16 mouse cellular contexts compared by ENCODE assay signal in the genomic region with DNA sequence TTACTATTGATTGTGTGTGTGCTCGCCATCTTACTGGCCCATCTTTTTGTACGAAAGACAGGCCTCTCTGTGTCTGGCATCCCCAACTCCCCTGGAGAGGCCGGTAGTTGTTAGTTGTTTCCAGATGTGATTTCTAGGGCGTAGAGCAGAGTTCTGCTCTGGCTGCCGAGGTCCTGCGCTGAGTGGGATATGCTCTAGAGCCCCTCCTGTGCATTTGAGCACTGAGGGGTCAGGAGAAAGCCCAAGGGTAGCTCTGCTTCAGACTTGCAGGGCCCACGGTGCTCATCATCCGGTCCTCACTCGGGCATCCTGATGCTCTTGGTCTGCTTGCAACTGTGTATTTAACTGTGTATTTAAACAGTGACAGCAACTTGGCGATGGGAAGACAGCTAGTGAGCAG. TPM values are rescaled to one million over a fixed set of nuclear protein-coding genes. Genes with fewer than 3 reads are reported as not detected.
DNase-seq lines count a peak whose midpoint lies in the region; ATAC-seq lines count a peak whose summit lies in the region.
"Had no signal": no experiment of that assay in that cellular context is flagged by ENCODE, and none has a peak within 500 bp of the region (broad histone marks: within the 10 kb centered on the region; RNA-seq: fewer than 3 reads in every experiment).

No protein-coding gene starts in this region.

- no peak for DNase-seq in heart, adult 9 months (ENCODE audit: low spot score in 2 of 2)
- DNase-seq in neural tube, embryonic 10.5 days (ENCODE audit: extremely low spot score, low spot score), result peak; percentile 49
- DNase-seq in forelimb bud, embryonic 11.5 days (ENCODE audit: low read depth, low spot score), result peak; percentile 52
- no peak for DNase-seq in urinary bladder, postnatal 14 days (ENCODE audit: low spot score)
- DNase-seq in kidney, postnatal 36 days, result no peak
- DNase-seq: adrenal gland, postnatal 10 days; kidney, adult 2 months; layer of hippocampus, adult 9-11 months; left cerebral cortex, postnatal 4 days; right cerebral cortex, postnatal 25 days had no signal

- H3K27me3 ChIP-seq in heart, embryonic 12.5 days (replicated peaks), result no peaks in the 10 kb centered on the region
- H3K27me3 ChIP-seq in neural tube, embryonic 15.5 days (replicated peaks), result no peaks in the 10 kb centered on the region
- no peaks in the 10 kb centered on the region; the same call in 1 of the 2 replicates for H3K27me3 ChIP-seq in neural tube, embryonic 13.5 days
- H3K27me3 ChIP-seq: stomach, embryonic 15.5 days had no signal

- no peaks in the 10 kb centered on the region for H3K36me3 ChIP-seq in heart, embryonic 12.5 days
- no peaks in the 10 kb centered on the region for H3K36me3 ChIP-seq in neural tube, embryonic 15.5 days
- H3K36me3 ChIP-seq in neural tube, embryonic 13.5 days, result no peaks in the 10 kb centered on the region
- H3K36me3 ChIP-seq: midbrain, embryonic 12.5 days; stomach, embryonic 15.5 days had no signal

- H3K27ac ChIP-seq in heart, embryonic 12.5 days (ENCODE audit: poor library complexity, severe bottlenecking), result peak overlapping the region; percentile 73; the same call in 1 of the 2 replicates
- no peak overlapping the region; the same call in 1 of the 2 replicates for H3K27ac ChIP-seq in neural tube, embryonic 15.5 days (replicated peaks)
- no peak overlapping the region for H3K27ac ChIP-seq in neural tube, embryonic 13.5 days (replicated peaks)
- H3K27ac ChIP-seq: midbrain, embryonic 12.5 days; stomach, embryonic 15.5 days had no signal

- H3K4me3 ChIP-seq in heart, embryonic 12.5 days, result no peak overlapping the region
- no peak overlapping the region for H3K4me3 ChIP-seq in neural tube, embryonic 15.5 days (replicated peaks)
- no peak overlapping the region for H3K4me3 ChIP-seq in neural tube, embryonic 13.5 days
- H3K4me3 ChIP-seq: midbrain, embryonic 12.5 days; stomach, embryonic 15.5 days had no signal

- no peaks in the 10 kb centered on the region for H3K9me3 ChIP-seq in heart, embryonic 12.5 days (replicated peaks)
- H3K9me3 ChIP-seq in neural tube, embryonic 15.5 days (replicated peaks), result no peaks in the 10 kb centered on the region
- no peaks in the 10 kb centered on the region for H3K9me3 ChIP-seq in neural tube, embryonic 13.5 days
- H3K9me3 ChIP-seq: midbrain, embryonic 12.5 days; stomach, embryonic 15.5 days had no signal

- H3K9ac ChIP-seq in heart, embryonic 12.5 days, result peak overlapping the region; percentile 37; the same call in 1 of the 2 replicates
- H3K9ac ChIP-seq in neural tube, embryonic 15.5 days (replicated peaks), result no peak overlapping the region
- 0 out of 2 replicates have a peak overlapping the region, but pooled peaks have one; percentile 31 for H3K9ac ChIP-seq in neural tube, embryonic 13.5 days
- H3K9ac ChIP-seq: midbrain, embryonic 12.5 days; stomach, embryonic 15.5 days had no signal

- peak overlapping the region; percentile 42 for H3K4me2 ChIP-seq in heart, embryonic 12.5 days
- no peak overlapping the region for H3K4me2 ChIP-seq in neural tube, embryonic 15.5 days
- no peak overlapping the region for H3K4me2 ChIP-seq in neural tube, embryonic 13.5 days
- H3K4me2 ChIP-seq: midbrain, embryonic 12.5 days; stomach, embryonic 15.5 days had no signal

- H3K4me1 ChIP-seq in heart, embryonic 12.5 days (replicated peaks), result peaks cover 96% of the 10 kb centered on the region
- peaks cover 49% of the 10 kb centered on the region for H3K4me1 ChIP-seq in neural tube, embryonic 15.5 days
- peaks cover 92% of the 10 kb centered on the region for H3K4me1 ChIP-seq in neural tube, embryonic 13.5 days (replicated peaks)

- 25% methylated on average over 10 of the region's 10 CpGs for WGBS in heart, embryonic 12.5 days
- 38% methylated on average over 10 of the region's 10 CpGs for WGBS in neural tube, embryonic 15.5 days
- WGBS in neural tube, embryonic 13.5 days, result 39% methylated on average over 10 of the region's 10 CpGs

- ATAC-seq in heart, embryonic 12.5 days (ENCODE audit: insufficient number of reproducible peaks, low FRiP score), result no peak
- ATAC-seq in neural tube, embryonic 15.5 days (ENCODE audit: low FRiP score), result no peak
- ATAC-seq in neural tube, embryonic 13.5 days (ENCODE audit: low read depth), result no peak
- ATAC-seq: lung, postnatal 0 days had no signal

RNA-seq across cellular contexts. Expression of a gene that starts 7.5 kb away (rescaled TPM):
- 33.9 and 36.4 TPM in 2 replicates for polyA plus RNA-seq in heart, embryonic 12.5 days (2016; fragmentation: Nextera tagmentation; extraction: Ambion mirVana)
- 14.4 and 15.9 TPM in 2 replicates for polyA plus RNA-seq in neural tube, embryonic 15.5 days (2015; fragmentation: Nextera tagmentation; extraction: Ambion mirVana)
- 18.5 and 19.6 TPM in 2 replicates for polyA plus RNA-seq in neural tube, embryonic 13.5 days (2015; fragmentation: Nextera tagmentation; extraction: Ambion mirVana)

Comparison
In these comparisons a context has a peak if more than half of its experiments do, and no peak if none do; other contexts are left out.
1. DNase-seq: peak in neural tube, embryonic 10.5 days (single experiment) and forelimb bud, embryonic 11.5 days (single experiment); none in heart, adult 9 months (0 of 2), urinary bladder, postnatal 14 days (single experiment) and kidney, postnatal 36 days (0 of 2).